Mouse (Mus musculus): ENCODE data around the gene Gm2888. TPM values are rescaled to one million over a fixed set of nuclear protein-coding genes. Genes with fewer than 3 reads are reported as not detected.

Gene Gm2888
- not detected in 2 replicates for polyA plus RNA-seq (2012; rRNA removed; ENCODE audit: low replicate concordance)

GRCm38 (mm10) chr14:3029702-3030101 lies at the start of gene Gm2888:
Gm2888 (plus strand) TSS chr14:3030002.

GRCm38 (mm10) chr14:3048727-3049512 lies 19.1 kb downstream of the Gm2888 start, which contains the start of gene Gm2897:
Gm2897 (plus strand) TSS chr14:3049285.

Other genes starting within 250 kb of the Gm2888 start
- 0.11 TPM in 1 of 2 replicates, not detected in the other for gene Gm2897, start 19.3 kb downstream of the Gm2888 start, polyA plus RNA-seq (2012; rRNA removed; ENCODE audit: low replicate concordance)
- gene Gm10340, start 104.0 kb downstream of the Gm2888 start, polyA plus RNA-seq (2012; rRNA removed; ENCODE audit: low replicate concordance): 0.16 and 0.36 TPM in 2 replicates
- gene Gm5795, start 158.3 kb downstream of the Gm2888 start, polyA plus RNA-seq (2012; rRNA removed; ENCODE audit: low replicate concordance): not detected in 2 replicates
- gene D830030K20Rik, start 178.5 kb downstream of the Gm2888 start, polyA plus RNA-seq (2012; rRNA removed; ENCODE audit: low replicate concordance): 0.18 TPM in 1 of 2 replicates, not detected in the other